In the genomic region with DNA sequence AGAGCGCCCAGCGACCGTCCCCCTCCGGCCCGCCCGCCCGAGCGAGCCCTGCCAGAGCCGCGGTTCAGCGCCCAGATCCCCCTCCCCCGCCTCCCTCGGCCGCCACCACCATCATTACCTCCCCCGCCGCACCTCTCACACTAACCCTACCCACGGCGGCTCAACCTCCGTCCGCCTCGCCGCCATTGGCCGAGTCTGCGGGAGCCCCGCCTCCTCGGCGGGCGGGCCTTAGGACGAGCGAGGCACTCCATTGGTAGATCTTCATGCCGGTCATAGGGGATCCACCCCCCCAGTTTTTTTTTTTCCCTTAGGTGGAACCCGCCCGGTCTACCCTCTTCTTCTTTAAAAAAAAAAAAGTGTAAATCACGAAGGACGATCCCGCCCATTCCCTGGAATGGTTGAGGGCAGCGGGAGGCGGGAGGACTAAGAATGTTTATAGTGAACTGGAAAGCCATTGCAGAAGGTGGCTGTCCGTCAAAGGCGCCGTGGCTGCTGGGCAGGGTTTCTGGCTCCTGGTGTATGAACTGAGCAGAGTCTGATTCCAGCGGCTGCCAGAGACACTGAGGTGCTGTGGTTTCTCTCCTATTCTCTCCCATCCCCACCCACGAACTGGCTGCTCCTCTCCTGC, we compare ENCODE assay signal across 8 mouse cellular contexts. TPM values are rescaled to one million over a fixed set of nuclear protein-coding genes. Genes with fewer than 3 reads are reported as not detected.
DNase-seq lines count a peak whose midpoint lies in the region; ATAC-seq and TF ChIP-seq lines count a peak whose summit lies in the region.

No protein-coding gene starts in this region.

- no peaks in the 10 kb centered on the region; the same call in 1 of the 2 replicates for H3K27me3 ChIP-seq in G1E (ENCODE audit: insufficient read depth, low read length)
- H3K27me3 ChIP-seq in forebrain, embryonic 16.5 days (replicated peaks; ENCODE audit: control insufficient read depth, insufficient read depth, low read length): no peaks in the 10 kb centered on the region
- H3K27me3 ChIP-seq in lung, embryonic 14.5 days (ENCODE audit: insufficient read depth, low read length): no peaks in the 10 kb centered on the region
- no peaks in the 10 kb centered on the region for H3K27me3 ChIP-seq in thymus, adult 2 months (ENCODE audit: control insufficient read depth, insufficient read depth, low read length)

- peak overlapping the region; percentile 88 for H3K27ac ChIP-seq in forebrain, embryonic 16.5 days (ENCODE audit: low read length)
- peak overlapping the region; percentile 97 for H3K27ac ChIP-seq in layer of hippocampus, adult 2 months
- peak overlapping the region; percentile 84 for H3K27ac ChIP-seq in lung, embryonic 14.5 days (ENCODE audit: low read depth)
- peak overlapping the region; percentile 92 for H3K27ac ChIP-seq in olfactory bulb, adult 2 months (ENCODE audit: insufficient read depth, low read depth, low read length)
- no peak overlapping the region for H3K27ac ChIP-seq in thymus, adult 2 months (ENCODE audit: control insufficient read depth, insufficient read depth, low read length)

- H3K4me3 ChIP-seq in G1E (ENCODE audit: low read depth, low read length): peak overlapping the region; percentile 78
- peak overlapping the region; percentile 74 for H3K4me3 ChIP-seq in forebrain, embryonic 16.5 days (replicated peaks; ENCODE audit: low read length)
- H3K4me3 ChIP-seq in layer of hippocampus, adult 2 months: peak overlapping the region; percentile 94
- H3K4me3 ChIP-seq in lung, embryonic 14.5 days (ENCODE audit: low read depth, low read length): peak overlapping the region; percentile 73
- peak overlapping the region; percentile 72 for H3K4me3 ChIP-seq in olfactory bulb, adult 2 months (ENCODE audit: insufficient read depth, low read depth, low read length)
- H3K4me3 ChIP-seq in thymus, adult 2 months (ENCODE audit: control insufficient read depth, insufficient read depth, low read length): peak overlapping the region; percentile 70

- peaks cover 3% of the 10 kb centered on the region for H3K36me3 ChIP-seq in G1E (replicated peaks)
- H3K36me3 ChIP-seq in forebrain, embryonic 16.5 days (ENCODE audit: control insufficient read depth, insufficient read depth): peaks cover 1% of the 10 kb centered on the region; the same call in 1 of the 2 replicates
- H3K36me3 ChIP-seq in lung, embryonic 14.5 days (ENCODE audit: insufficient read depth): 0 out of 2 replicates have a peak, but pooled peaks cover 5% of the 10 kb centered on the region
- no peaks in the 10 kb centered on the region for H3K36me3 ChIP-seq in thymus, adult 2 months (ENCODE audit: control insufficient read depth, insufficient read depth, low read length)

- H3K4me1 ChIP-seq in G1E (ENCODE audit: insufficient read depth, low read depth, low read length): peaks cover 23% of the 10 kb centered on the region
- peaks cover 25% of the 10 kb centered on the region for H3K4me1 ChIP-seq in forebrain, embryonic 16.5 days (replicated peaks; ENCODE audit: control insufficient read depth, insufficient read depth, low read length)
- H3K4me1 ChIP-seq in lung, embryonic 14.5 days (ENCODE audit: insufficient read depth): peaks cover 7% of the 10 kb centered on the region; the same call in 1 of the 2 replicates
- peaks cover 2% of the 10 kb centered on the region; the same call in 1 of the 2 replicates for H3K4me1 ChIP-seq in olfactory bulb, adult 2 months (ENCODE audit: control insufficient read depth, insufficient read depth, low read length)
- peaks cover 5% of the 10 kb centered on the region; the same call in 1 of the 2 replicates for H3K4me1 ChIP-seq in thymus, adult 2 months (replicated peaks; ENCODE audit: control insufficient read depth, insufficient read depth, low read length)

- H3K9me3 ChIP-seq in G1E (replicated peaks): no peaks in the 10 kb centered on the region
- no peaks in the 10 kb centered on the region for H3K9me3 ChIP-seq in forebrain, embryonic 16.5 days (ENCODE audit: control insufficient read depth, low read length)
- no peaks in the 10 kb centered on the region for H3K9me3 ChIP-seq in lung, embryonic 14.5 days (ENCODE audit: low read depth, low read length)

- peak; percentile 86 for TF ChIP-seq POLR2A in olfactory bulb, adult 2 months (IDR thresholded peaks at IDR 0.05; ENCODE audit: insufficient read depth, low read depth, low read length)
- TF ChIP-seq POLR2A in thymus, adult 2 months (IDR thresholded peaks at IDR 0.05; ENCODE audit: control insufficient read depth, extremely low read depth, insufficient read depth, low read length, poor library complexity): no peak

- H3K4me2 ChIP-seq in forebrain, embryonic 16.5 days (ENCODE audit: low read length): peak overlapping the region; percentile 84
- peak overlapping the region; percentile 85 for H3K4me2 ChIP-seq in lung, embryonic 14.5 days

- under 1% methylated on average over 34 of the region's 43 CpGs for WGBS in forebrain, embryonic 16.5 days
- WGBS in lung, embryonic 14.5 days: under 1% methylated on average over 37 of the region's 43 CpGs
- WGBS in olfactory bulb, adult 2 months: 2% methylated on average over 37 of the region's 43 CpGs
- WGBS in thymus, adult 2 months: 2% methylated on average over 43 of the region's 43 CpGs

- intact Hi-C loops in heart, postnatal 36 days (cut with DNase I): loop anchor here (5.0 to 10.0 kb wide), 6 partner anchors 150 to 970 kb away; partner anchors contain the start of genes Tmem17, Xpo1 and Zrsr1

- TF ChIP-seq CTCF in G1E (IDR thresholded peaks at IDR 0.05; ENCODE audit: low read depth, low read length): no peak
- no peak for TF ChIP-seq CTCF in layer of hippocampus, adult 2 months (conservative IDR thresholded peaks at IDR 0.05)
- no peak for TF ChIP-seq CTCF in lung, embryonic 14.5 days (IDR thresholded peaks at IDR 0.05; ENCODE audit: low read depth)
- no peak for TF ChIP-seq CTCF in olfactory bulb, adult 2 months (IDR thresholded peaks at IDR 0.05; ENCODE audit: insufficient read depth, low read depth, low read length)
- no peak for TF ChIP-seq CTCF in thymus, adult 2 months (IDR thresholded peaks at IDR 0.05; ENCODE audit: borderline replicate concordance, control insufficient read depth, extremely low read depth, insufficient read depth, low read length, poor library complexity)

- ATAC-seq in G1E (ENCODE audit: extremely low read depth, insufficient number of reproducible peaks, low FRiP score, poor library complexity, severe bottlenecking): peak; percentile 98
- ATAC-seq in forebrain, embryonic 16.5 days: peak; percentile 100
- ATAC-seq in lung, embryonic 14.5 days (ENCODE audit: insufficient read depth): peak; percentile 100

- H3K9ac ChIP-seq in forebrain, embryonic 16.5 days (replicated peaks; ENCODE audit: low read depth, low read length): peak overlapping the region; percentile 92
- peak overlapping the region; percentile 77 for H3K9ac ChIP-seq in lung, embryonic 14.5 days

- DNase-seq in G1E (ENCODE audit: low spot score): peak; percentile 89
- peak; percentile 96 to 98 for DNase-seq in cerebellum, adult 18-20 months
- DNase-seq in heart, postnatal 36 days: peak; percentile 97 to 99
- peak; percentile 95 to 97 for DNase-seq in layer of hippocampus, adult 2 months (ENCODE audit: low spot score in 2 of 2)
- DNase-seq in lung, embryonic 14.5 days: peak; percentile 98
- peak; percentile 95 for DNase-seq in thymus, adult 2 months

RNA-seq across cellular contexts. Expression of gene Ehbp1, which starts 55.1 kb away (rescaled TPM):
- total RNA-seq in G1E (2014; fragmentation: Nextera tagmentation) (11.7 and 13.5 TPM in 2 replicates), G1E (2017) (3.5 and 3.8 TPM in 2 replicates)
- polyA plus RNA-seq in G1E (2012): 0.30 and 0.37 TPM in 2 replicates
- 21.4 and 23.5 TPM in 2 replicates for polyA plus RNA-seq in forebrain, embryonic 16.5 days (2015; fragmentation: Nextera tagmentation; extraction: Ambion mirVana)
- total RNA-seq in heart, postnatal 36 days (2021): 100 to 1,000 TPM; 103 to 124 TPM
- 10 to 100 TPM; 50.6 to 51.2 TPM for total RNA-seq in layer of hippocampus, adult 2 months (2021)
- 11.5 and 11.6 TPM in 2 replicates for polyA plus RNA-seq in lung, embryonic 14.5 days (2014; fragmentation: Nextera tagmentation; extraction: Ambion mirVana)
- polyA plus RNA-seq in olfactory bulb, adult 2 months (2012; ENCODE audit: insufficient read depth, insufficient read length, low replicate concordance, missing spikeins): not detected in 2 replicates
- 0.48 and 0.75 TPM in 2 replicates for polyA plus RNA-seq in thymus, adult 2 months (2012; rRNA removed)
